Mouse (Mus musculus): ENCODE measurements around the gene Nr1h3.

GRCm38 (mm10) chr2:91139311-91139710, 63.3 kb downstream of the Nr1h3 start:
- no peak for TF ChIP-seq CTCF (IDR thresholded peaks at IDR 0.05; ENCODE audit: low read depth, low read length)
- no peak for TF ChIP-seq GATA1 (IDR thresholded peaks at IDR 0.05; ENCODE audit: borderline replicate concordance, low read length)
- TF ChIP-seq POLR2AphosphoS5 (IDR thresholded peaks at IDR 0.05; ENCODE audit: insufficient replicate concordance, low read depth, low read length) = no peak
- no peak for TF ChIP-seq TAL1 (conservative IDR thresholded peaks at IDR 0.05; ENCODE audit: low read depth, low read length)
- TF ChIP-seq GATA2 (IDR thresholded peaks at IDR 0.05; ENCODE audit: borderline replicate concordance, low read depth, low read length) = no peak

Measured in G1E (cell line).